Mouse (Mus musculus) left cerebral cortex, postnatal 14 days (tissue): ENCODE data around the gene Fbxo21. TPM values are rescaled to one million over a fixed set of nuclear protein-coding genes. Genes with fewer than 3 reads are reported as not detected.

ENCODE experiments used
- DNase-seq, 2 experiments: peaks; one replicate each; pipeline ENCODE4 v3.0.0; 2021 to 2022; ENCODE audit warnings: low spot score in 2 of 2, mixed read lengths in 1 of 2
- intact Hi-C: fragments of 180-260 bp; cut with DNase I; formaldehyde crosslinking; loops from one replicate; pipeline ENCODE4 v1.15.1; 2025
- long read RNA-seq, 2 experiments: library from polyadenylated mRNA; stranded (forward); transcript quantifications; one replicate each; pipeline ENCODE4 v2.0.0; 2021
- total RNA-seq, 2 experiments: library from RNA; stranded (reverse); gene quantifications; 2 replicates each; pipeline ENCODE4 v1.2.3; 2021

Fbxo21 gene
- 100 to 1,000 TPM; 113 to 118 TPM for total RNA-seq
- long read RNA-seq, experiment 1, transcript Fbxo21-201 (12 exons, 3,883 nt) = major isoform, 128 of 190 reads
- long read RNA-seq, experiment 1, transcript Fbxo21-206 (12 exons, 3,959 nt) = minor isoform, 37 of 190 reads
- long read RNA-seq, experiment 1, partial matches to known transcripts = 7 of 190 reads
- long read RNA-seq, experiment 1, other reads (novel, unspliced or antisense) = 18 of 190 reads
- long read RNA-seq, experiment 2, transcript Fbxo21-206 (12 exons, 3,959 nt) = minor isoform, 39 of 158 reads
- long read RNA-seq, experiment 2, transcript Fbxo21-201 (12 exons, 3,883 nt) = major isoform, 98 of 158 reads
- long read RNA-seq, experiment 2, partial matches to known transcripts = 9 of 158 reads
- long read RNA-seq, experiment 2, other reads (novel, unspliced or antisense) = 9 of 158 reads

GRCm38 (mm10) chr5:117976657-117977500 is at the start of gene Fbxo21:
TSS of gene Fbxo21 (plus strand) at chr5:117976730.
- intact Hi-C loops = no loop called here

GRCm38 (mm10) chr5:117928553-117928952 is 48.0 kb upstream of the Fbxo21 start:
- DNase-seq = no peak
- intact Hi-C loops = no loop called here

More at GRCm38 (mm10) chr5:117976657-117977500, at the start of gene Fbxo21:
- DNase-seq = peak; percentile 97

- peak in 1 of 2 experiments; percentile 11 for DNase-seq
- intact Hi-C loops = loop anchor here (2.0 to 5.0 kb wide), 3 partner anchors 95 to 415 kb away; no protein-coding TSS in a partner anchor
Observed at GRCm38 (mm10) chr5:117932222-117932621, 44.3 kb upstream of the Fbxo21 start.

- peak; percentile 94 to 95 for DNase-seq
- intact Hi-C loops = loop anchor here (2.0 to 5.0 kb wide), 3 partner anchors 96 to 416 kb away; no protein-coding TSS in a partner anchor
Observed at GRCm38 (mm10) chr5:117932862-117933261, 43.7 kb upstream of the Fbxo21 start.

GRCm38 (mm10) chr5:117936346-117936745 is 40.2 kb upstream of the Fbxo21 start:
- DNase-seq = no peak

GRCm38 (mm10) chr5:117937186-117937585 is 39.3 kb upstream of the Fbxo21 start:
- intact Hi-C loops = no loop called here

More at GRCm38 (mm10) chr5:117936346-117936745, 40.2 kb upstream of the Fbxo21 start:
- intact Hi-C loops = no loop called here

GRCm38 (mm10) chr5:117938182-117938581 is 38.3 kb upstream of the Fbxo21 start:
- intact Hi-C loops = no loop called here
- peak; percentile 37 to 46 for DNase-seq

More at GRCm38 (mm10) chr5:117937186-117937585, 39.3 kb upstream of the Fbxo21 start:
- no peak for DNase-seq

- intact Hi-C loops = no loop called here
- DNase-seq = peak; percentile 54 to 62
Observed at GRCm38 (mm10) chr5:117939402-117939801, 37.1 kb upstream of the Fbxo21 start.

- DNase-seq = no peak
- intact Hi-C loops = no loop called here
Observed at GRCm38 (mm10) chr5:117941552-117941951, 35.0 kb upstream of the Fbxo21 start.

GRCm38 (mm10) chr5:117946605-117947004 is 29.9 kb upstream of the Fbxo21 start:
- intact Hi-C loops = no loop called here
- peak; percentile 59 to 69 for DNase-seq

GRCm38 (mm10) chr5:117949393-117949792 is 27.1 kb upstream of the Fbxo21 start:
- intact Hi-C loops = no loop called here

GRCm38 (mm10) chr5:117953893-117954292 is 22.6 kb upstream of the Fbxo21 start:
- intact Hi-C loops = no loop called here
- DNase-seq = no peak

More at GRCm38 (mm10) chr5:117949393-117949792, 27.1 kb upstream of the Fbxo21 start:
- no peak for DNase-seq

GRCm38 (mm10) chr5:117954429-117954828 is 22.1 kb upstream of the Fbxo21 start:
- no peak for DNase-seq
- intact Hi-C loops = no loop called here

GRCm38 (mm10) chr5:117955675-117956420 is 20.7 kb upstream of the Fbxo21 start:
- DNase-seq = peak; percentile 34 to 52
- intact Hi-C loops = no loop called here

- intact Hi-C loops = no loop called here
- DNase-seq = no peak
Observed at GRCm38 (mm10) chr5:117964750-117965149, 11.8 kb upstream of the Fbxo21 start.

GRCm38 (mm10) chr5:117966956-117967355 is 9.6 kb upstream of the Fbxo21 start:
- intact Hi-C loops = no loop called here
- no peak for DNase-seq

- intact Hi-C loops = no loop called here
- no peak for DNase-seq
Observed at GRCm38 (mm10) chr5:117967659-117968069, 8.9 kb upstream of the Fbxo21 start.

- DNase-seq = no peak
- intact Hi-C loops = no loop called here
Observed at GRCm38 (mm10) chr5:117969681-117970427, 6.7 kb upstream of the Fbxo21 start.

- intact Hi-C loops = no loop called here
- no peak for DNase-seq
Observed at GRCm38 (mm10) chr5:117976263-117976656, 270 bp upstream of the Fbxo21 start.
